Mouse (Mus musculus): ENCODE data around the gene Fbp2. TPM values are rescaled to one million over a fixed set of nuclear protein-coding genes. Genes with fewer than 3 reads are reported as not detected.
"Not testable (repeated sequence)": the region's sequence is repeated elsewhere in the genome, so short reads cannot be mapped to it uniquely, and the experiment has no call there.

Fbp2 gene
- total RNA-seq, 2 experiments from 2014 or later, result not detected

DNA sequence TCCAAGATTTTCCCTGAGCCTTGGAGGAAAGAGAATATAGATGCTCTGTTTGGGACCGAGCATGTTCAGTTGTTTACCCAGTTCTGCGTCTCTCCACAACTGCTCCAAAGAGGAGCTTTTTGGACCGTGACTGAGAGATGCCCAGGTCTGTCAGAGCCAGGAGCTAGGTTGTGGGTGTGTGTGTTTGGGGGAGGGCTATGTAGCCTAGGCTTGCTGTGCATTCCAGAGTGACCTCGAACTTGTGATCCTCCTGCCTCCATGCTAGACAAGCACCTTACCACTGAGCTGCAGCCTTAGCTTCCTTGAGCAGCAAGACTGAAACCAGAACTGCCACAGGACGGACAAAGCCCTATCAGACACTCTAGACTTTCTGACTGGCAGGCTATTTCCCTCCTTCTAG lies 24.6 kb upstream of the Fbp2 start:
- DNase-seq (ENCODE audit: extremely low spot score in 1 of 2, low spot score in 2 of 2), result no peak
- no peak for TF ChIP-seq CTCF (IDR thresholded peaks at IDR 0.05)
- Histone ChIP-seq H3K4me3 (no peak overlapping the region), H3K27ac (no peak overlapping the region)
- intact Hi-C loops (cut with DNase I), result no loop called here

DNA sequence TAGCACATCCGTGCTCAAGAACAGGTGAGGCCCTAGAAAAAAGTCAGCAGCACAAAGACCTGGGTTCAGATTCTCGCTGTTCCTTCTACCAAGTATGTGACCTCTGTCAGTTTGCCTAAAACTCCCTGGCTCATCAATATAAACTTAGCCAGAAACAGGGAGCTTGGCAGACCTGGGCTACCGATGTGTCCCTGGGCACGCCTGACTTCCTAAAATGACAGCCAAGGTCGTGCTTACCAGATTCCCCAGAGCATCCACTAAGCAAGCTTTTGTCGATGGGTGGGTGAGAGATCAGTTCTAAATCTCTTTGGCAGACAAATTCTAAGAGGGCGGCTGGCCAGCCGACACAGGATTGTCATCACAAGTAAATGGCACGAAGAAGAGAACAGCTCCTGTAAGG lies 23.1 kb upstream of the Fbp2 start:
- DNase-seq (ENCODE audit: extremely low spot score in 1 of 2, low spot score in 2 of 2), result no peak
- Histone ChIP-seq H3K27ac (no peak overlapping the region), H3K4me3 (no peak overlapping the region)
- no peak for TF ChIP-seq CTCF (IDR thresholded peaks at IDR 0.05)
- intact Hi-C loops (cut with DNase I), result no loop called here

DNA sequence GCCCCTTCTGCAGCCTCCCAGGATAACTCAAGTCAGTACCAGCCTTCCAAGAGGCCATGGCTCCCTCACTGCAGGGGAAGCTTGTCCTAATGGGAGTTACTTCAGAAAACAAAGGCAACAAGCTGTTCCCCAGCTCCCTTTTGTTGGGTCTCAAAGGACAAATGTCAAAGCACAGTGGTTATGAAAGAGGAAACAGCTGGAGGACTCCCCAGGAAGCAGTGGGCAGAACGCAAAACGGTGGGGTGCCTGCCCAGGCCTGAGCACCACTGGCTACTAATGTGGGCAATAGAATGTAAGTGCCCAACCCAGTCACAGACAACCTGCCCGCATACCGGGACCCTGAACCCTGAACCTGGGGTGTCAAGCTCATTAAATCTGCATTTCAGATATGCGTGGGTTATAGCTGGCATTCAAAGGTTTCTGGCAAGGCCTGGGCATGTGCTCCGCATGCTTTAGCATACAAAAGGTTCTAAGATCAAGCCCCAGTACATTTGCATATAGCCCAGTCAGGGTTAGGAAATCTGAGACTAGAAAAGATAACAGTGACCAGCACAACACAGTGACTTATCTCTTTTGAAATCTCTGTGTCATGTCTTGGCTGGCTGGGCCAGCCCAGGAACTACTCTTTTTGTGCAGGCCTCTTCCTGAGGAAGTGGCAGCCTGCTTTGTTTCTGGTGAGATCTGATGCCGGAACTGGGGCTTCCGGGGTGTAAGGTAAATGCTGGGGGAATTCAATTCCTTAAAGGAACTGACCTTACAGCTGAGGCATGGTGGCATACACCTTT lies 21.8 kb upstream of the Fbp2 start:
- intact Hi-C loops (cut with DNase I), result no loop called here
- Histone ChIP-seq H3K27ac (no peak overlapping the region), H3K4me3 (no peak overlapping the region)
- DNase-seq (ENCODE audit: extremely low spot score in 1 of 2, low spot score in 2 of 2), result no peak
- TF ChIP-seq CTCF (IDR thresholded peaks at IDR 0.05), result no peak

DNA sequence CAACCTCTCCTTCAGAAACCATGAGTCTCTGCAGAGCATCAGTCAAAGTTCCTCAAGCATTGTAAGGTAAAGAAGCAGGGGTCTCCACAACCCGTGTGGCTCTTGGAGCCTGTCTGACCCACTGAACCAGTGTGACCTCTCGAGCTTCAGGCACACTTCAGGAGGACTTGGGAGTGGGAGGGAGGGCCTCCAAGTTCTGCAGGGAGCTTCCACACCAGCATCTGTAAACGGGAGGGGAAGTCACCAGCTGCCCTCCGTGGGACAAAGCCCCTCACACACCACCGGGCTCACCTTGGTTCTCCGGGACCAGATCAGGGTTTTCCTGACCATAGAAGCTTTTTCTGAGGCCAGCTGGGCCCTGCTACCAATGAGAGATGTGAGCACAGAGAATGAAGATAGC lies 21.2 kb upstream of the Fbp2 start:
- no peak for TF ChIP-seq CTCF (IDR thresholded peaks at IDR 0.05)
- DNase-seq (ENCODE audit: extremely low spot score in 1 of 2, low spot score in 2 of 2), result no peak
- no peak overlapping the region for H3K27ac ChIP-seq
- H3K4me3 ChIP-seq, result no peak overlapping the region
- intact Hi-C loops (cut with DNase I), result no loop called here

DNA sequence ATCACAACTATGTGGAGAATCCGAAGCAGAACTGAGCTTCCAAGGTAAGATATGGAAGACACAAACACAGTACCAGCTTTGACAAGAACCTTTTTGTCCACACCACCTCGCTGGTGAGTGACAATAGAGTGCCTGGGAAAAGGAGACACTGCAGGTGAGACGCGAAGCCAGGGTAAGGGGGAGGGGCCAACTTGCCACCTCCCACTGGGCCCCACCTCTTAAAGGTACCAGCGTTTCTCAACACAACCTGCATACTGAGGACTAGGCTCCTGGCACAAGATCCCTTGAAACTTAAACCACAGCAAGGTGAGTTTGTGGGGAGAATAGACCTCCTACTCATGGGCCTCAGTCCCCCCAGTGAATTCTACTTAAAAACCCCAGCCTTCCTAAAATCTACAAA lies 19.0 kb upstream of the Fbp2 start:
- no peak for TF ChIP-seq CTCF (IDR thresholded peaks at IDR 0.05)
- no peak overlapping the region for H3K27ac ChIP-seq
- no peak overlapping the region for H3K4me3 ChIP-seq
- intact Hi-C loops (cut with DNase I), result no loop called here
- no peak for DNase-seq (ENCODE audit: extremely low spot score in 1 of 2, low spot score in 2 of 2)

DNA sequence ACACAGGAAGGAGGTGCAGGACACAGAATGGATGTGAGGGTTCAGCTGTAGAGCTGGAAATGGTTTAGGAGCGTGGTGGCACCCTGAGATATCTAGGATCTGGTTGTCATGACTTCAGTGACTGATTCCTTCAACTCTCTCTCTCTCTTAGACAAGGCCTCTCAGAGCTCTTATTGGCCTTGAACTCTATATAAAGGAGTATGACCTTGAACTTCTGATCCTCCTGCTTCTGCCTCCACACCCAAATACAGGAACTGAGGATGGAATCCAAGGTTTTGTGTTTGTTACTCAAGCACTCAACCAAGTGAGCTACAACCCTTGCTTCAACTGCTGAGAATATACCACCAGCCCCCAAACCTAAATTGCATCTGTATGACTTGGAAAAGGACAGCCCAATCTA lies 17.9 kb upstream of the Fbp2 start:
- intact Hi-C loops (cut with DNase I), result no loop called here
- no peak for TF ChIP-seq CTCF (IDR thresholded peaks at IDR 0.05)
- no peak for DNase-seq (ENCODE audit: extremely low spot score in 1 of 2, low spot score in 2 of 2)
- Histone ChIP-seq H3K4me3 (no peak overlapping the region), H3K27ac (no peak overlapping the region)

DNA sequence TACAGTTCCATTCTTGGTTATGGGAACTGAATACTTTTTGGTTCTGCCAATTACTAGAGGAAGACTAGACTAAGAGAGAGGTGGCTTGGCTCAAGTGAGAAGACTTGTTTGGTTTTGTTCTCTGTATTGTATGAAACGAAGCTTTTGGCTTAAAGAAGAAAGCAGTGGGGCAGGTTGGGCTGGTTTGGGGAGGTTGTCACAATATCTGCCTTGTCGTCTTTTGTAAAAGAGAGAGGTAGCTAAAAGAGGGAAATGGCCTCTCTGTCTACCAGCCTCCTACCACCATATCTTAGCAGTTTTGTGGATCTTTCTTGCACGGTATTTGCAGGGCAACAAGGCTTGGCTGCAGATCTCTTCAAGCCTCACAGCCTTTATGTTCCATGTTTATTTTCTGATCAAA lies 14.0 kb upstream of the Fbp2 start:
- intact Hi-C loops (cut with DNase I), result no loop called here

DNA sequence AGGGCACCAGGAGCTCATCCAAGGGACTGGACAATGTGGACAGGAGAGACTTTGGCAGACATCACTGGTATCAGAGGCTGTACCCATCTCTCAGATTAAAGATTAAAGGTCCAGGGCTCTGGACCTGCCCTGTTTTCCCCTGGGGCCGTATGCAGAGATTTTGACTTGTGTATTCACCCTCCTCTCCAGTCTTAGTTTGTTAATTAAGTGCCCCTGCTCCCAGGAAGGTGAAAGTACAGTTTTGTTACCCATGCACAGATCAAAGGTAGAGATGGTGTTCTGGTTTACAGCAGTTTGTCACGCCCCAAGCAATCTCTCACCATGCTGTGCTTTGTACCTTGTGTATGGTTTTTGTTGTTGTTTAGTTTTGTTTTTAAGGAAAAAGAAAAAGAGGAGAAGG lies 12.4 kb upstream of the Fbp2 start:
- no peak for DNase-seq (ENCODE audit: extremely low spot score in 1 of 2, low spot score in 2 of 2)
- Histone ChIP-seq H3K4me3 (no peak overlapping the region), H3K27ac (no peak overlapping the region)
- no peak for TF ChIP-seq CTCF (IDR thresholded peaks at IDR 0.05)
- intact Hi-C loops (cut with DNase I), result no loop called here

More for the DNA sequence above, 14.0 kb upstream of the Fbp2 start:
- DNase-seq (ENCODE audit: extremely low spot score in 1 of 2, low spot score in 2 of 2), result no peak
- TF ChIP-seq CTCF (IDR thresholded peaks at IDR 0.05), result no peak
- no peak overlapping the region for H3K27ac ChIP-seq
- no peak overlapping the region for H3K4me3 ChIP-seq

DNA sequence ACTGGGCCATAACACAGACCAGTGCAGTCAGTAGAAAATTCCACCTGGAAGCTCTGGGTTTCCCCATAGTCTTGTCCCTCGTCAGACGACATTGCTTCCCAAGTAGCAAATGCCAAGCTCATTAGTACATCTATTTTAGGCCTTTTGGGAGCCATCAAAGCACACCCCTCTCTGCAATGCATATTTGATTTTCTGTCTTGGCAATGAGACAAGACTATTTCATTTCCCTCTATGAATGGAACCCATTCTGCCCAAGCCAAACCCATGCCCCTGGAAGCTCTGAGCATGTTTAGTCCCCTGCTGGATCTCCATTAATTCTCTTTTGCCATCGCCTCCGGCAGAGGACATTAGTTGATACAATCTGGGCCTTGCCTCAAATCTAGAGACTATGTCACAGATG lies 8.6 kb upstream of the Fbp2 start:
- intact Hi-C loops (cut with DNase I), result no loop called here
- no peak for DNase-seq (ENCODE audit: extremely low spot score in 1 of 2, low spot score in 2 of 2)
- H3K4me3 ChIP-seq, result no peak overlapping the region
- no peak overlapping the region for H3K27ac ChIP-seq
- no peak for TF ChIP-seq CTCF (IDR thresholded peaks at IDR 0.05)

DNA sequence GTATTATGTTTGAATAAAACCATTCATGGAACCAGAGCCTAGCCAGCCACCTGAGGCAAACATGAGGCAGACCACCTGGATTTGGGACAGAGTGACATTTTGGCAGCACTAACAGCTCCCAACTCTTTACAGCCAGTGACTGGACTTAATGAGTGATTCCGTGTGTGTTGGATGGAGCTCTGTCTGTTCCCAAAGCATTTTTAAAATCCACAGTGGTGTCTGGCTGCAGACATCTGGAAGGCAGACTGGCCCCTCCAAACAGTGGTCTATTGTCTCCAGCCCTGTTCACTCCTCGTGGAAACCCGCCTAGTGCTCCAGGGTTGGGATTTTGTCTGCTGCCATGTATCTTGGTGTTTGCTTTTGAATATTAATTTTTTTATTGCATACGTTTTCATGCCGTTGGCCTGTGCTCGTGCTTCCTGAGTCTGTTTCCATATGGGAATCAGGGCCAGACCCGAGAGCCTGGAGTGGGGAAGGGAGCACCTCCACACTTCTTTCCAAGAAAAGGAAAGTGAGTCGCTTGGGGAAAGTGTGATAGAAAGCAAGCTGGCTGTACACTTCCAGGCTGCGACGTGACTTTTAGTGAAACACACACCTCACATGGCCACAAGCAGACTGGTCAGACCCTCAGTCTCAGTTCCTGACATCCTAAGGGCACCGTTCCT lies 7.6 kb upstream of the Fbp2 start:
- TF ChIP-seq CTCF (IDR thresholded peaks at IDR 0.05), result no peak
- no peak overlapping the region for H3K27ac ChIP-seq
- no peak for DNase-seq (ENCODE audit: extremely low spot score in 1 of 2, low spot score in 2 of 2)
- intact Hi-C loops (cut with DNase I), result no loop called here
- H3K4me3 ChIP-seq, result no peak overlapping the region

DNA sequence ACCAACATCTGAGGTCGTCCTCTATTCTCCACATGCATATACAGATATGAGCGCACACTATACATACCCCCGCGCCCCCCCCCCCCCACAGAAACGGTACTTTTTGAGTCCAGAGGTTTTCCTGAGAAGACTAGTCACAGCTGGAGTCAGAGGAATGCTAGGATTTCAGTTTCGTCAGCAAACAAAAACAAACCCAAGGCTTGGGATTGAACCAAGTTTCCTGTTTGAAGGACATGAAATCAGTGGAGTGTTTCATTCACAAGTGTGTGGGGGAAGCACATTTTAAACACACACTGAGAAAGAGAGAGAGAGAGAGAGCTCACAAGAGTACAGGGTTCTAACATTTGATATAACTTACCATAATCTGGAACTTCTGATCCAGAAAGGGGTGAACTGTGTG lies 5.5 kb upstream of the Fbp2 start:
- intact Hi-C loops (cut with DNase I), result no loop called here
- DNase-seq (ENCODE audit: extremely low spot score in 1 of 2, low spot score in 2 of 2), result no peak
- Histone ChIP-seq H3K4me3 (no peak overlapping the region), H3K27ac (no peak overlapping the region)
- TF ChIP-seq CTCF (IDR thresholded peaks at IDR 0.05), result no peak

DNA sequence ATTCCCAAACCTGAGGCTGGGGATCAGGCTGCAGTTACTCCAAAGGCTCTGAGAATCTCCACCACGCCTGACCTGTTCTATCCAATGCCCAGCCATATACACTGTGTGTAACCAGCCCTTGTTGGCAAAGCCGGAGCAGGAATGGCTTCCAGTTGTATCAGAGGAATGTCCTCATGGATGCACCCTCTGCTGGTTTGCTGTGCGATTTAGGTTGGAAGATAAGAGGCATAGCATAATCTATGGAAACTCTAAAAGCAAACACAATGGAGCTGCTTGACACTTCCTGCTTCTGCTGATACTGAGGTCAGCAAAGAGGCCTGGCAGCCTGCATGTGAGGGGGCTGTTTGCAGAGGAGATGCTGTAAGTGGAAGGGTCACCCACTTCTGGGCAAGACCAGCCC lies 4.7 kb upstream of the Fbp2 start:
- no peak for TF ChIP-seq CTCF (IDR thresholded peaks at IDR 0.05)
- intact Hi-C loops (cut with DNase I), result no loop called here
- H3K4me3 ChIP-seq, result no peak overlapping the region
- no peak for DNase-seq (ENCODE audit: extremely low spot score in 1 of 2, low spot score in 2 of 2)
- no peak overlapping the region for H3K27ac ChIP-seq

DNA sequence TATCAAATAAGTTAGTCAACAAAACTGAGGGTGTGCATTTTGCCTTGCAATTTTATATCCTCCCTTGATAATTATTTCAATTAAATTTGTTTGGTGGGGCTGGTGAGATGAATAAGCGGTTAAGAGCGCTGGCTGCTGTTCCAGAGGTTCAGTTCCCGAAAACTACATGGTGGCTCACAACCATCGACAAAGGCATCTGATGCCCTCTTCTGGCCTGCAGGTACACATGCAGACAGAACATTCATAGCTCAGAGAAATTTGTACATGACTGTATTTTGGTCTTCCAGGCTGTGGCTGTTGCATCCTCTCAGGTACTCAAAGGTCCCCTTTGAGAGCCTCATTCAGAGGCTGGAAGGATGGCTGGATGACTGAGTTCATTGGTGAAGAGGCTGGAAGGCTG lies 1.8 kb upstream of the Fbp2 start:
- Histone ChIP-seq H3K27ac (no peak overlapping the region), H3K4me3 (no peak overlapping the region)
- peak; percentile 24 for TF ChIP-seq CTCF (IDR thresholded peaks at IDR 0.05)
- intact Hi-C loops (cut with DNase I), result no loop called here
- no peak for DNase-seq (ENCODE audit: extremely low spot score in 1 of 2, low spot score in 2 of 2)

DNA sequence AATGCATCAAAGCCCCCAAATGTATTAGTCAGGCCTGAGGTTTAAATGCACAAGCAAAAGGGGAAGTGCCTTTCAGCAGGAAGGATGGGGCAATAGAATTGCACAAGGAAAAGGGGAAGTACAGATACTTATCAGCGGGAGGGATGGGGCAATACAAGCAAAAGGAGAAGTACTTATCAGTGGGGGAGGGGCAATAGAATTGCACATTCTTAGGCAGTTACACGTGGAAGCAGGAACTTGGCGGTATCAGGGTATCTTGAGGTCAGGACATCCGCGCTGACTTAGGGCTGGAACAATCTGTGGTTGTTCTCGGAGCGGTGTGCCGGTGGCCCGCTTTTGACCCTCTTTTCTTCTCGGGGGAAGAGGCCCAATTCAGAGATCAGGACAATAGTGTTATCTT lies 1.0 kb upstream of the Fbp2 start:
- not testable (repeated sequence) for DNase-seq (ENCODE audit: extremely low spot score in 1 of 2, low spot score in 2 of 2); H3K27ac ChIP-seq; H3K4me3 ChIP-seq
- intact Hi-C loops (cut with DNase I), result loop anchor here (5.0 kb wide), 2 partner anchors 237 to 473 kb away; partner anchors contain the start of gene 6720489N17Rik

Data from left cerebral cortex, adult 2 months (tissue).